Mouse (Mus musculus) embryonic facial prominence, embryonic 11.5 days (tissue): ENCODE results near the gene S1pr2. TPM values are rescaled to one million over a fixed set of nuclear protein-coding genes. Genes with fewer than 3 reads are reported as not detected.
A peak's percentile ranks its signal among the peaks of the same experiment; 100 is the strongest.

ENCODE experiments used
- ATAC-seq: fragments of 200-750 bp; cut with Nextera tagmentation; replicated peaks from 2 replicates; pipeline ENCODE4 v1.8.0; 2017; ENCODE audit warnings: low read depth; ENCODE audit not compliant: insufficient number of reproducible peaks, low FRiP score, low TSS enrichment
- DNase-seq: peaks from one replicate; pipeline ENCODE4 v3.0.0-alpha.2; 2015; ENCODE audit warnings: low spot score
- H3K27ac ChIP-seq: fragments of 300-500 bp; sonication (generic); replicated peaks from 2 replicates; pipeline ENCODE4 v1.5.1; 2014; ENCODE audit warnings: mild to moderate bottlenecking, low read depth, low read length, control low read depth
- H3K27me3 ChIP-seq: fragments of 300-500 bp; sonication (generic); 2 replicates; pipeline ENCODE4 v1.6.1; 2014; ENCODE audit warnings: mild to moderate bottlenecking, low read length, moderate library complexity, mixed read lengths; ENCODE audit not compliant: control insufficient read depth, insufficient read depth
- H3K36me3 ChIP-seq: fragments of 300-500 bp; sonication (generic); replicated peaks from 2 replicates; pipeline ENCODE4 v1.6.1; 2014; ENCODE audit warnings: low read depth, mild to moderate bottlenecking, low read length, moderate library complexity, mixed read lengths; ENCODE audit not compliant: control insufficient read depth, insufficient read depth
- H3K4me1 ChIP-seq: fragments of 300-500 bp; sonication (generic); 2 replicates; pipeline ENCODE4 v1.6.1; 2014; ENCODE audit warnings: low read length, mixed read lengths; ENCODE audit not compliant: control insufficient read depth, insufficient read depth
- H3K4me2 ChIP-seq: fragments of 300-500 bp; sonication (generic); 2 replicates; pipeline ENCODE4 v1.6.1; 2014; ENCODE audit warnings: low read depth, mild to moderate bottlenecking, control low read depth, low read length, moderate library complexity
- H3K4me3 ChIP-seq: fragments of 300-500 bp; sonication (generic); 2 replicates; pipeline ENCODE4 v1.5.1; 2014; ENCODE audit warnings: low read depth, low read length, control low read depth
- H3K9ac ChIP-seq: fragments of 300-500 bp; sonication (generic); replicated peaks from 2 replicates; pipeline ENCODE4 v1.6.1; 2014; ENCODE audit warnings: mild to moderate bottlenecking, control low read depth, low read length
- H3K9me3 ChIP-seq: fragments of 300-500 bp; sonication (generic); replicated peaks from 2 replicates; pipeline ENCODE4 v1.6.1; 2016; ENCODE audit warnings: mild to moderate bottlenecking, low read length, inconsistent platforms, mixed read lengths; ENCODE audit not compliant: control insufficient read depth
- WGBS: fragments of 180-500 bp; shearing (Covaris S2); extraction: QIAGEN DNeasy Blood & Tissue Kit; methylation state at CpG from one replicate; pipeline ENCODE4 v1.1.7; 2014; 5-methylcytosine and 5-hydroxymethylcytosine counted together
- polyA plus RNA-seq: library from polyadenylated mRNA; unstranded; fragments of >200 nt; fragmentation: Nextera tagmentation; extraction: Ambion mirVana; gene quantifications from 2 replicates; pipeline ENCODE4 v1.2.1, GENCODE M21; 2014

Gene S1pr2
- polyA plus RNA-seq, 1 experiment from 2014 or later, result 37.5 TPM

DNA sequence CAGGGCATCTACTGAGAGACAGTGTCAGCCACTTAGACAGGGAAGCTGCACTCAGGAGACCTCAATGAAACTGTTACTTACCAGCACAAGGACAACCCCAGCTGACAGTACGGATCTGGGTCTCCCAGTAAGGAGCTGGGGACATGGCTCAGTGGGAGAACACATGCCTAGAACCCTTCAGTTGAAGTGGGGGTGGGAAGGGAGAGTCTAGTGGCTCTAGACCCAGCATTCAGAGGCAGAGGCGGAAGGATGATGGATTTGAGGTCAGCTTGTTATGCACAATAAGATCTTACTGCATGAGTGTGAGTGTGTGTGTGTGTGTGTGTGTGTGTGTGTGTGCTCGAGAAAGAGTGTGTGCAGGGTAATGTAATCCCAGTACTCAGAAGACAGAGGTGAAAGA, 5.6 kb upstream of the S1pr2 start:
- no peaks in the 10 kb centered on the region for H3K4me1 ChIP-seq
- H3K4me3 ChIP-seq, result no peak overlapping the region
- no peak for DNase-seq
- H3K9ac ChIP-seq, result no peak overlapping the region
- no peaks in the 10 kb centered on the region for H3K27me3 ChIP-seq
- no peak for ATAC-seq
- no peaks in the 10 kb centered on the region for H3K9me3 ChIP-seq
- H3K4me2 ChIP-seq, result no peak overlapping the region
- no peaks in the 10 kb centered on the region for H3K36me3 ChIP-seq
- H3K27ac ChIP-seq, result no peak overlapping the region
- WGBS, result 70% methylated on average over 3 of the region's 3 CpGs

DNA sequence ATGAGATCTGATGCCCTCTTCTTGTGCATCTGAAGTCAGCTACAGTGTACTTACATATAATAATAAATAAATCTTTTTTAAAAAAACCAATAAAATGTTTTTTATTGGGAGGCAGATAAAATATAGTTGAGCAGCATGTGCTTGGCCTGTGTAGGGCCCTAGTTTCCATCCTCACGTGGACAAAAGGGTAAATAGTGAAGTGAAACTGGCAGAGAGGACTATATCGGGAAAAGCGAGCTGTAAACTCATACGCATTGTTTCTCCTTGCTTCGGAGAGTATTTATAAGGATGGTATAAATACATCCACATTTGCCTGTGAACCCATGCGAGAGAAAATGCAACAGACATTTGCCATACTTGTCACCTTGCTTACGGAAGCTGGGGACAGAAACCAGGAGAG, 3.2 kb upstream of the S1pr2 start:
- H3K4me1 ChIP-seq, result no peaks in the 10 kb centered on the region; the same call in 1 of the 2 replicates
- ATAC-seq, result no peak
- H3K36me3 ChIP-seq, result no peaks in the 10 kb centered on the region; the same call in 1 of the 2 replicates
- H3K4me3 ChIP-seq, result no peak overlapping the region
- DNase-seq, result no peak
- H3K4me2 ChIP-seq, result no peak overlapping the region
- H3K27ac ChIP-seq, result no peak overlapping the region
- 91% methylated on average over 7 of the region's 7 CpGs for WGBS
- H3K9me3 ChIP-seq, result no peaks in the 10 kb centered on the region
- H3K9ac ChIP-seq, result no peak overlapping the region
- H3K27me3 ChIP-seq, result no peaks in the 10 kb centered on the region

DNA sequence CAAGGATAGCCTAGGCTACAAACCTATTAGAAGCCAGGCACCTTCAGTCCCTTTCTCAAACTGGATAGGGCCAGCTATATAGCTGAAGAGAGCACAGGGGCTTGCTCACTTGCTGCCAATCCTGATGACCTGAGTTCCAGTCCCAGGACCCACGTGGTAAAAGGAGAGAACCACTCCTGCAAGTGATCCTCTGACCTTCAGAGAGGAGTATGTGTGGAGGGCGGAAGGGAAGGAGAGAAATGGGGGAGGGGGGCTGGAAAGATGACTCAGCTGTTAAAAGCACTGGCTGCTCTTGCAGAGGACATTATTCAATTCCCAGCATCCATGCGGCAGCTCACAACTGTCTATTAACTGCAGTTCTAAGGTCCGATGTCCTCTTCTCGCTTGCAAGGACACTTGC, 2.6 kb upstream of the S1pr2 start:
- H3K4me1 ChIP-seq, result no peaks in the 10 kb centered on the region; the same call in 1 of the 2 replicates
- DNase-seq, result no peak
- H3K27ac ChIP-seq, result no peak overlapping the region
- no peak overlapping the region for H3K4me3 ChIP-seq
- no peaks in the 10 kb centered on the region for H3K9me3 ChIP-seq
- H3K36me3 ChIP-seq, result no peaks in the 10 kb centered on the region; the same call in 1 of the 2 replicates
- H3K4me2 ChIP-seq, result no peak overlapping the region
- peak overlapping the region; percentile 18; the same call in 1 of the 2 replicates for H3K9ac ChIP-seq
- no peak for ATAC-seq
- no peaks in the 10 kb centered on the region for H3K27me3 ChIP-seq
- 59% methylated on average over 5 of the region's 5 CpGs for WGBS

DNA sequence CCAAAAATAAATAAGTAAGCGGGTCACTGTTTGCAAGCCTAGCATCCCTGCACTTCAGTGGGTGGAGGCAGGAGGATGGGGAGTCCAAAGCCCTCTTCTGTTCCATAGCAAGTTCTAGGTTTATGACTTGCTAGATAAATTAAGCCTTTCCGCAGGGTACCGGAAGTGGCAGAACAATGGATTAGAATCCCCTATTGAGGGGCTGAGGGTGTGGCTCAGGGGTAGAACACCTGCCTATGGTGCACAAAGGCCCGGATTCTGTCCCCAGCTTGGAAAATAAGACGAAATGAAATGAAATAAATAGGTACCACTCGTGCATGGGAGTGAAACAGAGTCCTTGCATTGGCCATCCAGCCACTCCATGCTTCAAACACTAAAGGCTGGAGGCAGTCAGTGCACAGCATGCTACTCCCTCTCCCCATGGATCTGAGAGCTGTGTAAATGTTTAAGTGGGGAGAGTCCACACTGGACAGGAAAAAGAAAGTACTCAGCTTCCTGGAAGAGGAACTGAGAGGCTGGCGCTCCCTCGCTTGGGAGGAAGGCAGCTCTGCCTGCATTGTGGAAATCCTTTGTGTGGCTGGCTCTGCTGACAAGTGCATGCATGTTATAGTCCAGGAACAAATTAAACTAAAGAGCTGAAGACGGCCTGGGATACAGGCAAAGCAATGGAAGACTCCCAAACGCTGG, 2.0 kb upstream of the S1pr2 start:
- Histone ChIP-seq H3K9ac (no peak overlapping the region; the same call in 1 of the 2 replicates), H3K9me3 (no peaks in the 10 kb centered on the region), H3K4me3 (no peak overlapping the region), H3K27me3 (no peaks in the 10 kb centered on the region), H3K36me3 (no peaks in the 10 kb centered on the region; the same call in 1 of the 2 replicates), H3K4me1 (no peaks in the 10 kb centered on the region; the same call in 1 of the 2 replicates), H3K4me2 (no peak overlapping the region), H3K27ac (no peak overlapping the region)
- no peak for DNase-seq
- 55% methylated on average over 10 of the region's 10 CpGs for WGBS
- no peak for ATAC-seq

DNA sequence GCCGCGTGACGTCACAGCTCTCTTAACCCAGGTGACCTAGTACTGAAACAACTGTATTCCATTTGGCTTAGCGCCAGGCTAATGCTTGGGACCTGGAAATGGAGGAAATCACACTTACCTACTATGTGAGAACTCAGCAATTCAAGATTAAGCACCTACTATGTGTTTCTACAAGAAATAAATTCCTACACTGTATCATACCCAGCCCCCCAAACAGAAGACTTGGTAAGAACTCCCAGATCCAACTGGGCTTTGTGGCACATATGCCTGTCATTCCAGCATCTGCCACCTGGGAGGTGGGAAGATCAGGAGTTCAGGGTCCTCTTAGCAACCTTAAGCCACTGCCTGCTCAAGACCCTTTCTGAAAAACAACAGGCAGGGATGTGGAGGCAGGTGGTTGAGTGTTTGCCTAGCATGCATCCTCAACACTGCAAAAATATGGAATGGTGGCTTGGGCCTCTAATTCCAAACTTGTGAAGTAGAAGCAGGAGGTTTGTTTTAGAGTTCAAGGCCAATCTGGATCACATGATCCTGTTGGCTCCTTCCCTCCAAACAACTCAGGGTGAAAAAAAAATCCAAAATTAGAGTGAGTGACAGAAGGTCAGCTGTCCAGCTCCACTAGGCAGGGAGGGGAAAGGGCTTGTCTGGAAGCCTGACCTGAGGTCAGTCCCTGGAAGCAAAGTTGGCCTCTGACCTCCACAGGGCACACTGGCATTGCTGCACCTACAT, 544 bp upstream of the S1pr2 start:
- peak overlapping the region; percentile 98 for H3K27ac ChIP-seq
- no peaks in the 10 kb centered on the region for H3K9me3 ChIP-seq
- no peaks in the 10 kb centered on the region; the same call in 1 of the 2 replicates for H3K4me1 ChIP-seq
- H3K27me3 ChIP-seq, result no peaks in the 10 kb centered on the region
- H3K9ac ChIP-seq, result peak overlapping the region; percentile 95
- H3K36me3 ChIP-seq, result no peaks in the 10 kb centered on the region; the same call in 1 of the 2 replicates
- H3K4me2 ChIP-seq, result peak overlapping the region; percentile 80
- no peak for ATAC-seq
- WGBS, result 3% methylated on average over 4 of the region's 4 CpGs
- H3K4me3 ChIP-seq, result peak overlapping the region; percentile 86
- DNase-seq, result no peak

DNA sequence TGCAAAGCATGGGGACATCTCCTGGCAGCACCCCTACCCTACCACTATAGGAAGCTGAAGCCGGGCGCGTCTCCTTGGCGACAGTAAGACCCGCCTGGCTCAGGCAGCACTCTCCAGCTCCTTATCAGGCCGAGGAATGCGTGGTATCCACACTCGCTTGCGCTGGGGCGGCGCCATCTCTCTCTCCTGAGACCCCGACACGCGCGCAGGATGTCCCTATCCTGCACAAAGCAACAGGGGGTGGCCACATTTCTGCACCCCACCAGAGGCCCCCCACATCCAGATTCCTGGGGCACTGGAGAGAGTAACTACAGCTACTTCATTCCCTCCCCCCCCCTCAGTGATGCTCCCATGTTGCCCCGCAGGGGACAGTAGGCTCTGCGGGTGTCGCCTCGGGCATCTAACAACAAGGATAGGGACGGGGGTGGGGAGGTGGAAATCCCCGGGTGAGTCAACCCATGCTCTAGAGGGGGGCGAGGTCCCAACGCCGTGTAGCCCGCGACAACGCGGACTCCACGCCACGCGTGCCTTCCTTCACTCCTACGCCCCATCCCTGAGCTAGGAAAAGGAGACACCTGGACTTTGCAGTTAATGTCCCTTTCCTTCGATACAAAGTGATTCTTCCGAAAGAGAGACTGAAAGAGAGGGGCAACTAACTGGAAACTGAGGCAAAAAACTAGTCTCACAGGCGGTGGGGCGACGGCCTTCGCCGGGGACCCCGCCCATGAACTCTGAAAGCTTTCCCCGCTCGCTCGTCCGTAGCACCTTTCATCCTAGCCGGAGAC, 958 bp downstream of the S1pr2 start:
- H3K4me1 ChIP-seq, result peaks cover 5% of the 10 kb centered on the region
- no peak for ATAC-seq
- H3K27ac ChIP-seq, result peak overlapping the region; percentile 98
- H3K27me3 ChIP-seq, result no peaks in the 10 kb centered on the region
- no peaks in the 10 kb centered on the region for H3K9me3 ChIP-seq
- H3K4me3 ChIP-seq, result peak overlapping the region; percentile 86
- H3K36me3 ChIP-seq, result no peaks in the 10 kb centered on the region; the same call in 1 of the 2 replicates
- peak overlapping the region; percentile 95 for H3K9ac ChIP-seq
- DNase-seq, result peak; percentile 73
- H3K4me2 ChIP-seq, result peak overlapping the region; percentile 80
- WGBS, result under 1% methylated on average over 45 of the region's 45 CpGs

DNA sequence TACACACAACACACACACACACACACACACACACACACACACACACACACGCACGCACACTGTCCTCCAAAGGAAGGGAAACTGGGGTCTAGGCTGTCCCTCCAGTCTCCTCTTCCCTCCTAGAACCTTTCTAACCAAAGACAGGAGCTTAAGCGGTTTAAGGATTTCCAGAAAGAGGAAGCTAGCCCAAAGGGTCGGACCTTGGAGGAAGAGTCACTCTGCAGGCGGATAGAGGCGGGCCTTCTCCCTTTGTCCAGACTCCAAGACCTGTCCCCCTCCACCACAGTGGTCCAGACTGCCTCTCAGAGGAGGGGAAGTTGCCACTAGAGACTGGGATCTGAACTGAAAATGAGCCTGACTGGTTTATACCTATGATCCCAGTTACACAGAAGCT, 2.9 kb downstream of the S1pr2 start:
- Histone ChIP-seq H3K36me3 (peaks cover 3% of the 10 kb centered on the region), H3K4me1 (peaks cover 5% of the 10 kb centered on the region), H3K27ac (no peak overlapping the region), H3K27me3 (no peaks in the 10 kb centered on the region), H3K4me2 (peak overlapping the region; percentile 30), H3K4me3 (peak overlapping the region; percentile 14), H3K9me3 (no peaks in the 10 kb centered on the region), H3K9ac (no peak overlapping the region)
- ATAC-seq (no peak), DNase-seq (no peak)
- 30% methylated on average over 6 of the region's 6 CpGs for WGBS
